Mouse (Mus musculus): ENCODE results near the gene Rmnd5b.
"Not testable (repeated sequence)": the region's sequence is repeated elsewhere in the genome, so short reads cannot be mapped to it uniquely, and the experiment has no call there.

DNA sequence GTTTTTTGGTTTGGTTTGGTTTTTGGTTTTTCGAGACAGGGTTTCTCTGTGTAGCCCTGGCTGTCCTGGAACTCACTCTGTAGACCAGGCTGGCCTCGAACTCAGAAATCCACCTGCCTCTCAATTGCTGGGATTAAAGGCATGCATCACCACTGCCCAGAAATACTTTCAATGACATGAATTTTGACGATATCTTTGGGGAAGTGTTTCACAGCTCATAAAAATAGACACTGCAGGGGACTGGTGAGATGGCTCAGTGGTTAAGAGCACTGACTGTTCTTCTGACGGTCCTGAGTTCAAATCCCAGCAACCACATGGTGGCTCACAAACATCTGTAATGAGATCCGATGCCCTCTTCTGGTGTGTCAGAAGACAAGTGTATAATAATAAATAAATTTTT is 25.8 kb downstream of the Rmnd5b start:
- not testable (repeated sequence) for TF ChIP-seq CTCF (IDR thresholded peaks at IDR 0.05; ENCODE audit: borderline replicate concordance, insufficient read depth, low read depth, low read length); POLR2A (IDR thresholded peaks at IDR 0.05; ENCODE audit: borderline replicate concordance, insufficient read depth, low read length)

All from cerebellum, adult 2 months (tissue).